Mouse (Mus musculus): ENCODE results near the gene 4930442H23Rik.
A peak's percentile ranks its signal among the peaks of the same experiment; 100 is the strongest.
"Not testable (repeated sequence)": the region's sequence is repeated elsewhere in the genome, so short reads cannot be mapped to it uniquely, and the experiment has no call there.

Gene 4930442H23Rik

GRCm38 (mm10) chr10:81177958-81178712 is 5.5 kb downstream of the 4930442H23Rik start:
- no peak for DNase-seq (ENCODE audit: low read depth, low spot score)

GRCm38 (mm10) chr10:81177491-81177925 is 6.1 kb downstream of the 4930442H23Rik start:
- DNase-seq (ENCODE audit: low read depth, low spot score), result peak; percentile 43

GRCm38 (mm10) chr10:81176466-81177271 is 7.0 kb downstream of the 4930442H23Rik start, which contains the start of gene Eef2:
Gene Eef2, plus strand, starts transcription at chr10:81176631.
- peak; percentile 98 for DNase-seq (ENCODE audit: low read depth, low spot score)

- DNase-seq (ENCODE audit: low read depth, low spot score), result no peak
Measured at GRCm38 (mm10) chr10:81175936-81176465, 7.6 kb downstream of the 4930442H23Rik start.

GRCm38 (mm10) chr10:81175345-81175701 is 8.3 kb downstream of the 4930442H23Rik start:
- not testable (repeated sequence) for DNase-seq (ENCODE audit: low read depth, low spot score)

GRCm38 (mm10) chr10:81174617-81175344 is 8.9 kb downstream of the 4930442H23Rik start:
- peak; percentile 92 for DNase-seq (ENCODE audit: low read depth, low spot score)

GRCm38 (mm10) chr10:81173132-81173531 is 10.5 kb downstream of the 4930442H23Rik start:
- peak; percentile 91 for DNase-seq (ENCODE audit: low read depth, low spot score)

- peak; percentile 92 for DNase-seq (ENCODE audit: low read depth, low spot score)
Measured at GRCm38 (mm10) chr10:81169411-81169900, 14.2 kb downstream of the 4930442H23Rik start.

GRCm38 (mm10) chr10:81168521-81169244 is 15.0 kb downstream of the 4930442H23Rik start:
- peak; percentile 97 for DNase-seq (ENCODE audit: low read depth, low spot score)

GRCm38 (mm10) chr10:81168087-81168431 is 15.6 kb downstream of the 4930442H23Rik start:
- DNase-seq (ENCODE audit: low read depth, low spot score), result no peak

- DNase-seq (ENCODE audit: low read depth, low spot score), result peak; percentile 100
Measured at GRCm38 (mm10) chr10:81167200-81168086, 16.2 kb downstream of the 4930442H23Rik start, which contains the start of gene Pias4. Gene Pias4, minus strand, starts transcription at chr10:81167923.

- DNase-seq (ENCODE audit: low read depth, low spot score), result no peak
Measured at GRCm38 (mm10) chr10:81165118-81165517, 18.5 kb downstream of the 4930442H23Rik start.

GRCm38 (mm10) chr10:81162318-81162652 is 21.4 kb downstream of the 4930442H23Rik start:
- peak; percentile 42 for DNase-seq (ENCODE audit: low read depth, low spot score)

GRCm38 (mm10) chr10:81161602-81162317 is 21.9 kb downstream of the 4930442H23Rik start:
- peak; percentile 33 for DNase-seq (ENCODE audit: low read depth, low spot score)

GRCm38 (mm10) chr10:81154736-81155135 is 28.9 kb downstream of the 4930442H23Rik start:
- no peak for DNase-seq (ENCODE audit: low read depth, low spot score)

GRCm38 (mm10) chr10:81154313-81154712 is 29.3 kb downstream of the 4930442H23Rik start:
- no peak for DNase-seq (ENCODE audit: low read depth, low spot score)

- no peak for DNase-seq (ENCODE audit: low read depth, low spot score)
Measured at GRCm38 (mm10) chr10:81152609-81153008, 31.0 kb downstream of the 4930442H23Rik start.

- DNase-seq (ENCODE audit: low read depth, low spot score), result no peak
Measured at GRCm38 (mm10) chr10:81151261-81151660, 32.4 kb downstream of the 4930442H23Rik start.

- no peak for DNase-seq (ENCODE audit: low read depth, low spot score)
Measured at GRCm38 (mm10) chr10:81146296-81146695, 37.4 kb downstream of the 4930442H23Rik start.
